In the genomic region with DNA sequence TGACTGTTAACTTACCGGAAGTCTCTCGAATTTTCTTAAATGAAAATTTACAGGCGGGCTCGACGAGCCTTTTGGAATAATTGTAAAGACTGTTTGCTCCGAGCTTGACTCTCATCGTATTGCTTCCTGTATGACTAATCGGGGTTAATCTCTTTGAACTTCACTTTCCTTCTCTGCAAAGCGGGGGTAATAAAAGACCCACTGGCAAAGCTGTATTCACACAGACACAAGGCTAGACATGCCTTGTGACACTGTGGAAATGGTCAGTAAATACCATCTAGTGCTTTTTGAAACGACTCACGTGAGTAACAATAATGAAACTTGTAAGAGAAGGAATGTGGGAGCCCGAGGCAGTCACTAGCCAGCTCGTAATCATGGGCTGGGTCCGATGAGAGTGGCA, we compare ENCODE assay signal across 22 mouse cellular contexts. TPM values are rescaled to one million over a fixed set of nuclear protein-coding genes. Genes with fewer than 3 reads are reported as not detected.
A peak's percentile ranks its signal among the peaks of the same experiment; 100 is the strongest.
DNase-seq lines count a peak whose midpoint lies in the region; ATAC-seq and TF ChIP-seq lines count a peak whose summit lies in the region.
"Had no signal": no experiment of that assay in that cellular context is flagged by ENCODE, and none has a peak within 500 bp of the region (broad histone marks: within the 10 kb centered on the region; RNA-seq: fewer than 3 reads in every experiment).

No protein-coding gene starts in this region.

- 0 out of 2 replicates have a peak, but pooled peaks cover 3% of the 10 kb centered on the region for H3K4me1 ChIP-seq in midbrain, embryonic 14.5 days (ENCODE audit: control insufficient read depth, insufficient read depth, low read length)
- H3K4me1 ChIP-seq in midbrain, postnatal 0 days (ENCODE audit: insufficient read depth, low read length) = no peaks in the 10 kb centered on the region
- 0 out of 2 replicates have a peak, but pooled peaks cover 3% of the 10 kb centered on the region for H3K4me1 ChIP-seq in intestine, embryonic 14.5 days (replicated peaks; ENCODE audit: control insufficient read depth, insufficient read depth, low read length)
- peaks cover 2% of the 10 kb centered on the region; the same call in 1 of the 2 replicates for H3K4me1 ChIP-seq in hindbrain, embryonic 13.5 days (replicated peaks)
- H3K4me1 ChIP-seq: hindbrain, embryonic 15.5 days had no signal

- no peak for TF ChIP-seq POLR2A in myocyte (IDR thresholded peaks at IDR 0.05; ENCODE audit: insufficient read length, low read depth)

- no peak overlapping the region for H3K4me3 ChIP-seq in midbrain, embryonic 14.5 days (replicated peaks; ENCODE audit: low read depth, low read length)
- no peak overlapping the region for H3K4me3 ChIP-seq in midbrain, postnatal 0 days (ENCODE audit: low read depth, low read length)
- no peak overlapping the region for H3K4me3 ChIP-seq in intestine, embryonic 14.5 days (ENCODE audit: low read depth, low read length)
- H3K4me3 ChIP-seq in myocyte = peak overlapping the region; percentile 22
- no peak overlapping the region for H3K4me3 ChIP-seq in hindbrain, embryonic 13.5 days
- H3K4me3 ChIP-seq: forebrain, embryonic 15.5 days; hindbrain, embryonic 15.5 days; layer of hippocampus, adult 2 months; left cerebral cortex, adult 2 months had no signal

- no peaks in the 10 kb centered on the region for H3K27me3 ChIP-seq in midbrain, embryonic 14.5 days (ENCODE audit: control insufficient read depth, insufficient read depth, low read length)
- no peaks in the 10 kb centered on the region for H3K27me3 ChIP-seq in midbrain, postnatal 0 days (ENCODE audit: insufficient read depth, low read length)
- H3K27me3 ChIP-seq in intestine, embryonic 14.5 days (replicated peaks; ENCODE audit: control insufficient read depth, insufficient read depth, low read length) = no peaks in the 10 kb centered on the region
- H3K27me3 ChIP-seq in myocyte (ENCODE audit: control insufficient read depth, insufficient read depth, insufficient read length) = no peaks in the 10 kb centered on the region
- H3K27me3 ChIP-seq in hindbrain, embryonic 13.5 days = no peaks in the 10 kb centered on the region
- H3K27me3 ChIP-seq: forebrain, embryonic 15.5 days; hindbrain, embryonic 15.5 days had no signal

- no peak overlapping the region for H3K4me2 ChIP-seq in midbrain, embryonic 14.5 days (ENCODE audit: low read length)
- H3K4me2 ChIP-seq in midbrain, postnatal 0 days (ENCODE audit: low read depth, low read length, poor library complexity, severe bottlenecking) = no peak overlapping the region
- H3K4me2 ChIP-seq in intestine, embryonic 14.5 days (ENCODE audit: low read length) = no peak overlapping the region
- H3K4me2 ChIP-seq in myocyte (ENCODE audit: low read depth) = peak overlapping the region; percentile 93
- H3K4me2 ChIP-seq in hindbrain, embryonic 13.5 days = no peak overlapping the region
- H3K4me2 ChIP-seq: forebrain, embryonic 15.5 days; hindbrain, embryonic 15.5 days had no signal

- no peaks in the 10 kb centered on the region for H3K36me3 ChIP-seq in midbrain, embryonic 14.5 days (ENCODE audit: control insufficient read depth, insufficient read depth, low read length)
- no peaks in the 10 kb centered on the region for H3K36me3 ChIP-seq in midbrain, postnatal 0 days (ENCODE audit: insufficient read depth, low read length)
- H3K36me3 ChIP-seq in intestine, embryonic 14.5 days (ENCODE audit: control insufficient read depth, insufficient read depth, low read length) = peaks cover 32% of the 10 kb centered on the region
- H3K36me3 ChIP-seq in myocyte (ENCODE audit: control insufficient read depth, insufficient read depth) = no peaks in the 10 kb centered on the region
- no peaks in the 10 kb centered on the region for H3K36me3 ChIP-seq in hindbrain, embryonic 13.5 days
- H3K36me3 ChIP-seq: forebrain, embryonic 15.5 days; hindbrain, embryonic 15.5 days had no signal

- H3ac ChIP-seq in myocyte (ENCODE audit: control insufficient read depth, insufficient read length) = no peak overlapping the region

- no peaks in the 10 kb centered on the region for H3K79me2 ChIP-seq in myocyte (ENCODE audit: control insufficient read depth, insufficient read depth)

- no peak overlapping the region for H3K9ac ChIP-seq in midbrain, embryonic 14.5 days (replicated peaks; ENCODE audit: low read length)
- no peak overlapping the region for H3K9ac ChIP-seq in midbrain, postnatal 0 days (replicated peaks; ENCODE audit: low read length, poor library complexity, severe bottlenecking)
- H3K9ac ChIP-seq in intestine, embryonic 14.5 days (ENCODE audit: low read length) = no peak overlapping the region
- no peak overlapping the region for H3K9ac ChIP-seq in hindbrain, embryonic 13.5 days
- H3K9ac ChIP-seq: forebrain, embryonic 15.5 days; hindbrain, embryonic 15.5 days had no signal

- no peak for ATAC-seq in midbrain, embryonic 14.5 days (ENCODE audit: low FRiP score, low TSS enrichment)
- no peak for ATAC-seq in midbrain, postnatal 0 days (ENCODE audit: low FRiP score)
- peak; percentile 48; the same call in 1 of the 2 replicates for ATAC-seq in intestine, embryonic 14.5 days (replicated peaks; ENCODE audit: low FRiP score, low TSS enrichment, low read depth)
- no peak for ATAC-seq in hindbrain, embryonic 13.5 days (ENCODE audit: low FRiP score)
- ATAC-seq: CD4-positive, CD25-positive, alpha-beta regulatory T cell, adult 4 months; forebrain, embryonic 15.5 days had no signal

- WGBS in midbrain, embryonic 14.5 days = 36% methylated on average over 14 of the region's 14 CpGs
- 40% methylated on average over 14 of the region's 14 CpGs for WGBS in midbrain, postnatal 0 days
- 54% methylated on average over 14 of the region's 14 CpGs for WGBS in intestine, embryonic 14.5 days
- WGBS in hindbrain, embryonic 13.5 days = 64% methylated on average over 14 of the region's 14 CpGs

- H3K27ac ChIP-seq in midbrain, embryonic 14.5 days (replicated peaks; ENCODE audit: low read depth, low read length) = no peak overlapping the region
- H3K27ac ChIP-seq in midbrain, postnatal 0 days (ENCODE audit: low read depth, low read length) = no peak overlapping the region
- H3K27ac ChIP-seq in intestine, embryonic 14.5 days (ENCODE audit: low read depth) = no peak overlapping the region
- H3K27ac ChIP-seq in hindbrain, embryonic 13.5 days = no peak overlapping the region
- H3K27ac ChIP-seq: forebrain, embryonic 15.5 days; hindbrain, embryonic 15.5 days; layer of hippocampus, adult 2 months; left cerebral cortex, adult 2 months had no signal

- peak; percentile 5 for DNase-seq in embryo, embryonic 10.5 days (ENCODE audit: low spot score)
- no peak for DNase-seq in embryo, embryonic 10 days (ENCODE audit: low spot score)
- DNase-seq in midbrain, embryonic 14.5 days = peak; percentile 15
- DNase-seq in midbrain, postnatal 0 days (ENCODE audit: low spot score) = no peak
- DNase-seq in intestine, embryonic 14.5 days (ENCODE audit: low spot score) = no peak
- DNase-seq in frontal cortex, postnatal 10 days (ENCODE audit: low spot score in 2 of 2) = no peak
- DNase-seq: adrenal gland, postnatal 25 days; cerebellum, adult 8-10 months; cerebellum, postnatal 36 days; heart, postnatal 4 days; kidney, adult 2 months; kidney, postnatal 14 days; lung, postnatal 4 days; right cerebral cortex, postnatal 25 days; thymus, postnatal 25 days had no signal

- H3K9me3 ChIP-seq in midbrain, embryonic 14.5 days (ENCODE audit: control insufficient read depth, low read length) = no peaks in the 10 kb centered on the region
- no peaks in the 10 kb centered on the region for H3K9me3 ChIP-seq in midbrain, postnatal 0 days (ENCODE audit: low read length)
- no peaks in the 10 kb centered on the region for H3K9me3 ChIP-seq in intestine, embryonic 14.5 days (ENCODE audit: control insufficient read depth, low read length)
- no peaks in the 10 kb centered on the region for H3K9me3 ChIP-seq in hindbrain, embryonic 13.5 days
- H3K9me3 ChIP-seq: forebrain, embryonic 15.5 days; hindbrain, embryonic 15.5 days had no signal

- no peak for TF ChIP-seq CTCF in midbrain, postnatal 0 days (IDR thresholded peaks at IDR 0.05)

TF ChIP-seq in myocyte, 11 proteins besides CTCF, POLR2A, EP300 and RAD21:
- TF ChIP-seq USF1 (IDR thresholded peaks at IDR 0.05; ENCODE audit: low read depth) (no peak), MYOG (IDR thresholded peaks at IDR 0.05; ENCODE audit: control insufficient read depth in 1 of 3, insufficient read depth in 1 of 3, insufficient read length in 2 of 3, low read depth in 2 of 3) (no peak), MYOD1 (IDR thresholded peaks at IDR 0.05; ENCODE audit: control insufficient read depth in 1 of 3, insufficient read length in 2 of 3, low read depth in 2 of 3) (no peak), SRF (IDR thresholded peaks at IDR 0.05; ENCODE audit: control insufficient read depth, insufficient read length, low read depth) (no peak), E2F4 (IDR thresholded peaks at IDR 0.05; ENCODE audit: insufficient read depth) (no peak), POLR2AphosphoS2 (IDR thresholded peaks at IDR 0.05; ENCODE audit: insufficient read length, low read depth) (no peak), TCF12 (IDR thresholded peaks at IDR 0.05; ENCODE audit: insufficient read depth, poor library complexity, severe bottlenecking) (no peak), CEBPB (IDR thresholded peaks at IDR 0.05; ENCODE audit: insufficient read depth, poor library complexity, severe bottlenecking) (no peak), MAX (IDR thresholded peaks at IDR 0.05; ENCODE audit: low read depth) (no peak), TCF3 (IDR thresholded peaks at IDR 0.05; ENCODE audit: insufficient read length, low read depth) (no peak)
TF ChIP-seq in myocyte: peak in this region for 0.

RNA-seq across cellular contexts. Expression of gene Pde5a, which starts 35.0 kb away (rescaled TPM):
- polyA plus RNA-seq in midbrain, embryonic 14.5 days (2014; fragmentation: Nextera tagmentation; extraction: Ambion mirVana) = 2.3 and 3.4 TPM in 2 replicates
- total RNA-seq in midbrain, postnatal 0 days (2014; rRNA removed) = 5.5 and 7.7 TPM in 2 replicates
- polyA plus RNA-seq in midbrain, postnatal 0 days (2015; fragmentation: Nextera tagmentation; extraction: Ambion mirVana) = 1.0 TPM in 2 replicates
- polyA plus RNA-seq in intestine, embryonic 14.5 days (2014; fragmentation: Nextera tagmentation; extraction: Ambion mirVana) = 31.6 and 33.8 TPM in 2 replicates
- polyA plus RNA-seq in myocyte (2012; fragmentation: generic; extraction: Trizol) = 4.5 TPM
- polyA plus RNA-seq in hindbrain, embryonic 13.5 days (2015; fragmentation: Nextera tagmentation; extraction: Ambion mirVana) = 2.3 and 2.6 TPM in 2 replicates

Comparison
In these comparisons a context has a peak if more than half of its experiments do, and no peak if none do; other contexts are left out.
1. DNase-seq: peak in embryo, embryonic 10.5 days (single experiment) and midbrain, embryonic 14.5 days (single experiment); none in embryo, embryonic 10 days (single experiment), midbrain, postnatal 0 days (single experiment), intestine, embryonic 14.5 days (single experiment) and frontal cortex, postnatal 10 days (0 of 2).